Mouse (Mus musculus) megakaryocyte, embryonic 14.5 days (primary cell): ENCODE data around the gene Hnrnpc.

Source experiments
- FLI1 ChIP-seq: IDR thresholded peaks from 2 replicates; pipeline ENCODE4 v1.6.1; 2012; ENCODE audit warnings: low read length, inconsistent platforms, mixed read lengths
- GATA1 ChIP-seq: IDR thresholded peaks from 3 replicates; pipeline ENCODE4 v1.6.1; 2012; ENCODE audit warnings: mixed read lengths, low read length, inconsistent platforms, borderline replicate concordance

GRCm38 (mm10) chr14:52105308-52105707 lies 1.5 kb upstream of the Hnrnpc start:
- TF ChIP-seq GATA1: no peak
- no peak for TF ChIP-seq FLI1
